Mouse (Mus musculus) neural tube, embryonic 13.5 days (tissue): Measurements from ENCODE around the gene Trim44. TPM values are rescaled to one million over a fixed set of nuclear protein-coding genes. Genes with fewer than 3 reads are reported as not detected.

ENCODE experiments used
- ATAC-seq: fragments of 200-750 bp; cut with Nextera tagmentation; 2 replicates; pipeline ENCODE4 v1.8.0; 2017; ENCODE audit warnings: low read depth, mild to moderate bottlenecking, moderate TSS enrichment, moderate library complexity
- H3K27ac ChIP-seq: fragments of 300-500 bp; sonication (generic); replicated peaks from 2 replicates; pipeline ENCODE4 v1.5.1; 2015; ENCODE audit warnings: moderate library complexity, mild to moderate bottlenecking, inconsistent platforms
- H3K27me3 ChIP-seq: fragments of 300-500 bp; sonication (generic); 2 replicates; pipeline ENCODE4 v1.6.1; 2015; ENCODE audit warnings: mild to moderate bottlenecking, inconsistent platforms
- H3K36me3 ChIP-seq: fragments of 300-500 bp; sonication (generic); 2 replicates; pipeline ENCODE4 v1.6.1; 2015; ENCODE audit warnings: mild to moderate bottlenecking, inconsistent platforms
- H3K4me1 ChIP-seq: fragments of 300-500 bp; sonication (generic); replicated peaks from 2 replicates; pipeline ENCODE4 v1.6.1; 2015; ENCODE audit warnings: inconsistent platforms
- H3K4me2 ChIP-seq: fragments of 300-500 bp; sonication (generic); 2 replicates; pipeline ENCODE4 v1.6.1; 2015; ENCODE audit warnings: inconsistent platforms, mild to moderate bottlenecking, moderate library complexity
- H3K4me3 ChIP-seq: fragments of 300-500 bp; sonication (generic); 2 replicates; pipeline ENCODE4 v1.5.1; 2015; ENCODE audit warnings: mild to moderate bottlenecking, inconsistent platforms
- H3K9ac ChIP-seq: fragments of 300-500 bp; sonication (generic); 2 replicates; pipeline ENCODE4 v1.6.1; 2015; ENCODE audit warnings: moderate library complexity, mild to moderate bottlenecking, inconsistent platforms
- H3K9me3 ChIP-seq: fragments of 300-500 bp; sonication (generic); 2 replicates; pipeline ENCODE4 v1.6.1; 2016; ENCODE audit warnings: inconsistent platforms
- WGBS: fragments of 180-500 bp; shearing (Covaris S2); methylation state at CpG from one replicate; pipeline ENCODE4 v1.1.7; 2015; 5-methylcytosine and 5-hydroxymethylcytosine counted together
- polyA plus RNA-seq: library from polyadenylated mRNA; unstranded; fragments of >200 nt; fragmentation: Nextera tagmentation; extraction: Ambion mirVana; gene quantifications from 2 replicates; pipeline ENCODE4 v1.2.1, GENCODE M21; 2015

The Trim44 gene
- polyA plus RNA-seq, 1 experiment from 2014 or later, result 54.8 TPM

- Histone ChIP-seq H3K4me2 (no peak overlapping the region), H3K27ac (no peak overlapping the region; the same call in 1 of the 2 replicates), H3K9ac (no peak overlapping the region), H3K27me3 (no peaks in the 10 kb centered on the region), H3K36me3 (peaks cover 11% of the 10 kb centered on the region; the same call in 1 of the 2 replicates), H3K4me1 (peaks cover 10% of the 10 kb centered on the region), H3K4me3 (no peak overlapping the region), H3K9me3 (no peaks in the 10 kb centered on the region)
- 79% methylated on average over 1 of the region's 1 CpGs for WGBS
- no peak for ATAC-seq
Measured at GRCm38 (mm10) chr2:102378928-102379327, 28.7 kb downstream of the Trim44 start.

DNA sequence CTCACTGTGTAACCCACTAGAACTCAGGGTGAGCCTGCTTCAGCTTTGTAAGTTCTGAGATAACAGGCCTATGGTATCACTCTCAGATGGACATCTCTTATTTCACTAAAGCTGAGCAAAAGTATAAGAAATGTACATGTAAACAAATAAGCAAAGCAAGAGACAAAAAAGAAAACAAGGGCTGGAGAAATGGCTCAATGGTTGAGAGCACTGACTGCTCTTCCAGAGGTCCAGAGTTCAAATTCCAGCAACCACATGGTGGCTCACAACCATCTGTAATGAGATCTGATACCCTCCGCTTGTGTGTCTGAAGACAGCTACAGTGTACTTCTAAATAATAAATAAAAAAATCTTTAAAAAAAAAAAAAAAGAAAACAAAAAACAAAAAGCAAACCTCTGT is 29.2 kb downstream of the Trim44 start:
- no peak overlapping the region for H3K27ac ChIP-seq
- ATAC-seq, result no peak
- H3K4me2 ChIP-seq, result no peak overlapping the region
- WGBS, result 94% methylated on average over 1 of the region's 1 CpGs
- no peaks in the 10 kb centered on the region for H3K9me3 ChIP-seq
- no peak overlapping the region for H3K9ac ChIP-seq
- H3K36me3 ChIP-seq, result peaks cover 11% of the 10 kb centered on the region; the same call in 1 of the 2 replicates
- peaks cover 7% of the 10 kb centered on the region for H3K4me1 ChIP-seq
- no peak overlapping the region for H3K4me3 ChIP-seq
- H3K27me3 ChIP-seq, result no peaks in the 10 kb centered on the region

DNA sequence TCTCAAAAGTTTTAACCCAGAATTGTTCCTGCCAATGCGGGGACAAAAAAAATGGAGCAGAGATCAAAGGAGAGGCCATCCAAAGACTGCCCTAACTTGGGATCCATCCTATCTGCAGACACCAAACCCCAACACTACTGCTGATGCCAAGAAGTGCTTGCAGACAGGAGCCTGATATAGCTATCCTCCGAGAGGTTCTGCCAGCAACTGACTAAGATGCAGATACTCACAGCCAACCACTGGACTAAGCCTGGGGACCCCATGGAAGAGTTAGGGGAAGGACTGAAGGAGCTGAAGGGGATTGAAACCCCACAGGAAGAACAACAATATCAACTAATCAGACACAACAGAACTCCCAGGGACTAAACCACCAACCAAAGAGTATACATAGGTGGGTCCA is 30.3 kb downstream of the Trim44 start:
- Histone ChIP-seq H3K4me2 (no peak overlapping the region), H3K9ac (no peak overlapping the region), H3K36me3 (peaks cover 11% of the 10 kb centered on the region; the same call in 1 of the 2 replicates), H3K4me1 (0 out of 2 replicates have a peak, but pooled peaks cover 3% of the 10 kb centered on the region), H3K27me3 (no peaks in the 10 kb centered on the region), H3K4me3 (no peak overlapping the region), H3K9me3 (no peaks in the 10 kb centered on the region), H3K27ac (no peak overlapping the region)
- no peak for ATAC-seq
- WGBS, result 96% methylated on average over 2 of the region's 2 CpGs

DNA sequence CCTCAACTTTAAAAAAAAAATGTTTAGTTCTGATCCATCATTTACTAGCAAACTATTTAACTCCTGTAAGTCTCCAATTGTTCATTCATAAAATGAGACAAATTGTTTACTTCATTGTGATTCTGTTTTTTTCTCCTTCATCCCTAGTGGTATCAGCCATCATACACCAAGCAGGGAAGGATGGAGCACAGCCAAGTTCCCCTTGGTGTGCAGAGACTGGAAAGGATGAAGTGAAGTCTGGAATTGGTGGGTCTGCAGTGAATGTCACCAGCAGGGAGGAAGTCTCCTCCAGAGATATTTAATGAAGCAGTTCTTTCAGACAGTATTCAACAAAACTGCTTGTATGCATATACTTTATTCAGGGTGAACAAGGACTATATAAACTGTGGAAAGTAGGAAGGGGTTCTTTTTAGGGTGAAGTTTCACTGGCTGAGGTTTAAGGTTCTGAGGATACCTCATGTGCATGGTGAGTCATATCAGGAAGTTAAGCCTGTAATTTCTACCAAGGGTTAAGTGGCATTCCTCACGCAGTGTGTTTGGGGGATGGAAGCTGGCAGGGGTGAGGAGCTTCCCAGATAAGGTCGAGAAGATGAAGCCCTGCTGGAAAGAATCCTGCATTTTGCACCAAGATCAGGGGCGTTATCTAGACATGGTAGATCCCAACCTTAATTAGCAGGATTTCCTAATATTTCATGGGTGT is 34.1 kb downstream of the Trim44 start:
- Histone ChIP-seq H3K36me3 (peaks cover 8% of the 10 kb centered on the region; the same call in 1 of the 2 replicates), H3K9ac (no peak overlapping the region), H3K9me3 (no peaks in the 10 kb centered on the region), H3K4me2 (no peak overlapping the region), H3K27me3 (no peaks in the 10 kb centered on the region), H3K27ac (no peak overlapping the region), H3K4me1 (0 out of 2 replicates have a peak, but pooled peaks cover 3% of the 10 kb centered on the region), H3K4me3 (no peak overlapping the region)
- 77% methylated on average over 3 of the region's 3 CpGs for WGBS
- no peak for ATAC-seq

DNA sequence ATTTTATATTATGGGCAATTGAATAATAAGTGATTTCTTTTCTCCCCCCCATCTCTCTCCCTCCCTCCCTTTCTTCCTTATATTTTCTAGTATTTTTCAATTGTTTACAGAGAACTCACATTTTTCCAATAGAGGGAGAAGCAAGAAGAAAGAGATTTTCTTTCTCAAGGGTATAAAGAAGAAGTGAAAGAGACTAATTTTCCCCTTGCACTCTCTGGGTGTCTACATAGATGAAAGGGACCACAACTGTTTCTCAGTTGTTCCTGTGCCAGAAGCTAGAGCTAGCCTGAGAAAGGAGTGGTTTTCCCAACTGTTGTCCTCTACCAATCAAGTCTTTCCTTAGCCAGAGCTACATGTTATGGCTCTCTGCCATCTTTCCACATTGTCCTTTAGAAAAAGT is 34.9 kb downstream of the Trim44 start:
- H3K9ac ChIP-seq, result no peak overlapping the region
- H3K36me3 ChIP-seq, result peaks cover 8% of the 10 kb centered on the region; the same call in 1 of the 2 replicates
- no peak overlapping the region for H3K27ac ChIP-seq
- H3K27me3 ChIP-seq, result no peaks in the 10 kb centered on the region
- no peak overlapping the region for H3K4me3 ChIP-seq
- H3K9me3 ChIP-seq, result no peaks in the 10 kb centered on the region
- ATAC-seq, result no peak
- H3K4me2 ChIP-seq, result no peak overlapping the region
- peaks cover 11% of the 10 kb centered on the region for H3K4me1 ChIP-seq

DNA sequence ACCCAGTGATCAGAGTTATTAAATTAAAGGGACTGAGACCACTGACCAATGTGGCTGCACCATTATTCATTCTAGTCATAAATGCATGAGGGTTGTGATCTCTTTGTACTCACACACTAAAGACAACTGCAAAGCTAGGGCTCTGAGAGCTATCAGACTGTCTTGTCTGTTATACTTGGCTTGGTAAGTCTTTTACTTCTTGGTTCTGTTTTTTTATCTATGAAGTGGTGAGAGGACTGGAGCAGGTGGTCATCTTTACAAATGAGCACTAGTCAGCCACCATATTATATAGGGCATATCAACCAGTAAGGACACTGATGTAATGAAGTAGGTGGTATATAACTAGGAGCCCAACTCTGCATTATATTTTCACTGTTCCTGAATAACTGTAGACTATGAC is 36.3 kb downstream of the Trim44 start:
- Histone ChIP-seq H3K4me3 (no peak overlapping the region), H3K27me3 (no peaks in the 10 kb centered on the region), H3K27ac (no peak overlapping the region), H3K36me3 (no peaks in the 10 kb centered on the region), H3K4me2 (no peak overlapping the region), H3K9me3 (no peaks in the 10 kb centered on the region), H3K4me1 (peaks cover 11% of the 10 kb centered on the region), H3K9ac (no peak overlapping the region)
- no peak for ATAC-seq

DNA sequence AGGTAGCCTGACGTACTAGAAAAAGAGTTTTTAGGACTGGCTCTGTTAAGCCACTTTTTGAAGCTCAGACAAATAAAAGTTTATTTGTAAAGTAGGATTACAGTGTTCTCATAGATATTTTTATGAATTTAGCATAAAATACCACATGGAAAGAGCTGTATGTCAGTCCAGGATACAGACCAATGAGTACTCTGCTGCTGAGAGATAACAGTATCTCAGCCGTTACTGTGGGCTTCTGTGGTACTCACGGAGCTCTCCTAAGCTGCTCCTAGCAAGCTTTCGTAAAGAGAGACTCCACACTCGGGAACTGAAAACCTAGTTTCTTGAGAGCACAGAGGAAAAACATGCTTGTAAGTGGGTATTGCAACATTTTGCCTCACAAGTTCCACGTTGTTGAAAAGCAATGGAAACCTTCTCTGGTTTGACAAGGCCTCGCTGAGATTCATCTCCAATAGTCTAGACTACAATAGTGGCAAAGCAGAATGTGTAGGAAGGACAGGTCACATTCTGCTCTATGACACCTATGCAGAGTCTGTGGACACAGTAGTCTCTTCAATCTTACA is 41.6 kb downstream of the Trim44 start:
- peaks cover 8% of the 10 kb centered on the region for H3K4me1 ChIP-seq
- ATAC-seq, result no peak
- H3K9ac ChIP-seq, result no peak overlapping the region
- no peaks in the 10 kb centered on the region for H3K9me3 ChIP-seq
- H3K4me3 ChIP-seq, result no peak overlapping the region
- H3K27me3 ChIP-seq, result no peaks in the 10 kb centered on the region
- no peak overlapping the region for H3K27ac ChIP-seq
- 92% methylated on average over 7 of the region's 7 CpGs for whole genome bisulfite sequencing
- H3K36me3 ChIP-seq, result no peaks in the 10 kb centered on the region
- no peak overlapping the region for H3K4me2 ChIP-seq

DNA sequence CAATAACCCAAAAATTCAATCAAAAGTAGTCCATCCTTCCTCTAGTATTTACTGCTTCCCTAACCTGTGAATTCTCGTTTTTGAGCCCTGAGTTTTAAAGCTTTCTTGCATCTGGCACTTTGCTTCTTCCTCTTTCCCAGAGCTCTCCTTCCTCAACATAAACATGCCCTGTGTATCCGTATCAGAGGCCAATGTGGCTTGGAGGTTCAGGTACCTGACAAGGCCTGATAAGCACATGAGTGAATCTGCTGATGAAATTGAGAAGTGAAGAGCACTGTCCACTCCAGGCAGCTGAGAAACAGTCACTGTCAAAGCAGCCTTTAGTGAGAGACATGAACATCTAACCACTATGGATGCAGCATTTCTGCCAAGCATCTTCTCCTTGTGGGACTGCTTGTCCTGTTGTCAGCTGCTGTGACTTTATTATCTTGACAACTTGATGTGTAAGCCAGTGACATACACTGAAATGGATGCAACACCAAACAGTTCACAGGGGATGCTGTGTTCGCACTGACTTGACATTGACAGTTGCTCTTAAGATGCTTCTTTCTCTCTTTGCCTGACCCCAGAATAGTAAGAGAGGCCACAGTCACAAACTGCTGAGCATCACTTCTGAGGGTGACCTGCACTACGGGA is 42.9 kb downstream of the Trim44 start:
- H3K4me2 ChIP-seq, result no peak overlapping the region
- H3K9me3 ChIP-seq, result no peaks in the 10 kb centered on the region
- peaks cover 8% of the 10 kb centered on the region for H3K4me1 ChIP-seq
- H3K27me3 ChIP-seq, result no peaks in the 10 kb centered on the region
- no peaks in the 10 kb centered on the region for H3K36me3 ChIP-seq
- no peak for ATAC-seq
- H3K4me3 ChIP-seq, result no peak overlapping the region
- no peak overlapping the region for H3K27ac ChIP-seq
- WGBS, result 90% methylated on average over 4 of the region's 4 CpGs
- no peak overlapping the region for H3K9ac ChIP-seq

- no peak for ATAC-seq
- Histone ChIP-seq H3K9me3 (no peaks in the 10 kb centered on the region), H3K4me3 (no peak overlapping the region)
Measured at GRCm38 (mm10) chr2:102362896-102363530, 44.6 kb downstream of the Trim44 start.

DNA sequence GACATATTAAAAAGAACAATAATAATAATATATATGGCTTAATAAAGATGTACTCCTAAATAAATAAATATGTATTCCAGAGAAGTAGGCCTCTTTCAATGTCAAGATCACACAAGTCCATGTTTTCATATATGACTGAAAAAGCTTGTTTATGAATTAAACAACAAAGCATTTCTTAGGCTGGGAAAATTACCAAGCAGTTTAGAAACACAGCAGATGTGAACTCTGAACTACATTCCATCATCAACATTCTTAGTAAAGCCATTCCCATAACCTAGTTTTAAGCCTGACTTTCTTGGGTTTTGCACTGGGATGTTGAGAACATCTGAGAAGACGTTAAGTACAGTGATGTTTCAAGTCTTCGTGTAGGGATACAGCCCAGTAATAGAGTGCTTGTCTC is 45.4 kb downstream of the Trim44 start:
- H3K4me1 ChIP-seq, result no peaks in the 10 kb centered on the region
- H3K27ac ChIP-seq, result no peak overlapping the region
- WGBS, result 83% methylated on average over 2 of the region's 2 CpGs
- ATAC-seq, result no peak
- no peak overlapping the region for H3K9ac ChIP-seq
- no peak overlapping the region for H3K4me3 ChIP-seq
- H3K9me3 ChIP-seq, result no peaks in the 10 kb centered on the region
- peaks cover 1% of the 10 kb centered on the region for H3K36me3 ChIP-seq
- H3K27me3 ChIP-seq, result no peaks in the 10 kb centered on the region
- H3K4me2 ChIP-seq, result no peak overlapping the region

More at GRCm38 (mm10) chr2:102362896-102363530, 44.6 kb downstream of the Trim44 start:
- H3K27ac ChIP-seq, result no peak overlapping the region
- H3K36me3 ChIP-seq, result no peaks in the 10 kb centered on the region
- no peak overlapping the region for H3K4me2 ChIP-seq
- H3K27me3 ChIP-seq, result no peaks in the 10 kb centered on the region
- H3K4me1 ChIP-seq, result peaks cover 3% of the 10 kb centered on the region
- no peak overlapping the region for H3K9ac ChIP-seq
- 91% methylated on average over 1 of the region's 1 CpGs for WGBS

- H3K4me1 ChIP-seq, result no peaks in the 10 kb centered on the region
- H3K9me3 ChIP-seq, result no peaks in the 10 kb centered on the region
- H3K36me3 ChIP-seq, result peaks cover 18% of the 10 kb centered on the region
- no peak overlapping the region for H3K4me3 ChIP-seq
- ATAC-seq, result no peak
- H3K9ac ChIP-seq, result no peak overlapping the region
- H3K27me3 ChIP-seq, result no peaks in the 10 kb centered on the region
- WGBS, result 95% methylated on average over 7 of the region's 7 CpGs
- H3K27ac ChIP-seq, result no peak overlapping the region
- no peak overlapping the region for H3K4me2 ChIP-seq
Measured at GRCm38 (mm10) chr2:102356879-102357695, 50.5 kb downstream of the Trim44 start.
